Mouse (Mus musculus) lung, embryonic 16.5 days (tissue): ENCODE data around the gene Uncx. TPM values are rescaled to one million over a fixed set of nuclear protein-coding genes. Genes with fewer than 3 reads are reported as not detected.
A peak's percentile ranks its signal among the peaks of the same experiment; 100 is the strongest.

Experiments
- ATAC-seq: fragments of 200-750 bp; cut with Nextera tagmentation; 2 replicates; pipeline ENCODE4 v1.8.0; 2017; ENCODE audit warnings: low read depth, mild to moderate bottlenecking, moderate library complexity
- H3K27ac ChIP-seq: fragments of 300-500 bp; sonication (generic); 2 replicates; pipeline ENCODE4 v1.5.1; 2014; ENCODE audit warnings: mild to moderate bottlenecking, control low read depth, low read length
- H3K27me3 ChIP-seq: fragments of 300-500 bp; sonication (generic); 2 replicates; pipeline ENCODE4 v1.6.1; 2014; ENCODE audit warnings: low read depth, low read length, mixed read lengths; ENCODE audit not compliant: control insufficient read depth, insufficient read depth
- H3K36me3 ChIP-seq: fragments of 300-500 bp; sonication (generic); 2 replicates; pipeline ENCODE4 v1.6.1; 2014; ENCODE audit warnings: low read length; ENCODE audit not compliant: control insufficient read depth, insufficient read depth
- H3K4me1 ChIP-seq: fragments of 300-500 bp; sonication (generic); replicated peaks from 2 replicates; pipeline ENCODE4 v1.6.1; 2014; ENCODE audit warnings: low read length, mixed read lengths; ENCODE audit not compliant: control insufficient read depth, insufficient read depth
- H3K4me2 ChIP-seq: fragments of 300-500 bp; sonication (generic); 2 replicates; pipeline ENCODE4 v1.6.1; 2014; ENCODE audit warnings: low read depth, low read length, control low read depth
- H3K4me3 ChIP-seq: fragments of 300-500 bp; sonication (generic); 2 replicates; pipeline ENCODE4 v1.5.1; 2014; ENCODE audit warnings: mild to moderate bottlenecking, low read length, control low read depth
- H3K9ac ChIP-seq: fragments of 300-500 bp; sonication (generic); 2 replicates; pipeline ENCODE4 v1.6.1; 2014; ENCODE audit warnings: low read length, control low read depth
- H3K9me3 ChIP-seq: fragments of 300-500 bp; sonication (generic); 2 replicates; pipeline ENCODE4 v1.6.1; 2016; ENCODE audit warnings: low read length; ENCODE audit not compliant: control insufficient read depth
- WGBS: fragments of 180-500 bp; shearing (Covaris S2); extraction: QIAGEN DNeasy Blood & Tissue Kit; methylation state at CpG from one replicate; pipeline ENCODE4 v1.1.7; 2014; 5-methylcytosine and 5-hydroxymethylcytosine counted together
- polyA plus RNA-seq: library from polyadenylated mRNA; unstranded; fragments of >200 nt; fragmentation: Nextera tagmentation; extraction: Ambion mirVana; gene quantifications from 2 replicates; pipeline ENCODE4 v1.2.1, GENCODE M21; 2015

The Uncx gene
- polyA plus RNA-seq, 1 experiment from 2014 or later, result not detected

DNA sequence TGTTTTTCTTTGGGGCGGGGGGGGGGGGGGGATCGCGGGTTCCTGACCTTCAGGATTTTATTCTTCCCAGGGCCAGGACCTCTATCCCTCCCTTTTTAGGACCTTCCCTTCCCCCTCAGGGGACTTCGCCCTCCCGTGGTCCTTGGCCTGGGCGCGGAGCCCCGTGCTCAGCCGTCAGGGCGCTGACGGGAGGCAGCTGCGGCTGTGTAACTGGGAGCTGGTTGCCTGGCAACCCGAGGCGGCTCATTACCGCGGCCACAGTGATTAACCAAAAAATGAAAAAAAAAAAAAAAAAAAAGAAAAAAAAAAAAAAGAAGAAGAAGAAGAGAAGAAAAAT is 15.1 kb downstream of the Uncx start:
- H3K4me3 ChIP-seq, result no peak overlapping the region
- no peak overlapping the region for H3K27ac ChIP-seq
- WGBS, result under 1% methylated on average over 16 of the region's 16 CpGs
- no peaks in the 10 kb centered on the region for H3K9me3 ChIP-seq
- ATAC-seq, result peak; percentile 83
- peaks cover 14% of the 10 kb centered on the region for H3K4me1 ChIP-seq
- no peaks in the 10 kb centered on the region for H3K36me3 ChIP-seq
- H3K9ac ChIP-seq, result no peak overlapping the region
- peaks cover 83% of the 10 kb centered on the region for H3K27me3 ChIP-seq
- H3K4me2 ChIP-seq, result peak overlapping the region; percentile 33

DNA sequence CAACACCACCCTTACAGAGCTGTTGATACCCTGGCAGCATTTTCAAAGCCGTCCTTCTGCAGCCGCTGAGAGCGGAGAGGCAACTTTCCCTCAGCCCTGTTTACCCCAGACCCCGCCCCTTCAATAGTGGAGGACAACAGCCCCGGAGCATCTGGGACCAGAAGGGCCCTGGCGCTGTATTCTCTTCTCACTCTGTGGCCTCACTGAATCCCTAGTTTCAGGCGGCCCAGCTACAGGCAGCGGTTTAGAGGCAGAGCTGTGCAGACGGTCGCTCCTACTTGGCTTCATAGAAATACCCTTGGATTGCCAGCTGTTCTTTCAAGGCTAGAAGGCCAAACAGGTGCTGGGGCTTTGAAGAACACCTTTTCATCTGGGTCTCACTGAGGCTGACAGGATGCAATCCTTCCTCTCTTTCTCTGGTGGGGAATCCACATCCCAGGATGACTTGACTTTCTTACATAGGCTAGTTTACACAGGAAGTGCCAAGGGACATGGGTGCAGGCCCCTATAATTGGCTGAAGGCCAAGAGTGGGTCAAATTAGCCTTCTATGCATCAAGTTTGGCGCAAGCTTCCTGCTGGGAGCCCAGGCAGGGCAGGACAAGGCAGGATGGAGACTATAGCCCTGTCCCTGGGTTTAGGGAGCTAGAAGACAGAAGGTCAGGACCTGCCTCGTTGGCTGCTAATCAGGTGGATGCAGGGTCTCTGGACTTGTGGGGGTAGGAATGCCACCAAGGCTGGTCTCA is 15.8 kb downstream of the Uncx start:
- H3K4me1 ChIP-seq, result peaks cover 14% of the 10 kb centered on the region
- no peak overlapping the region for H3K4me3 ChIP-seq
- ATAC-seq, result peak; percentile 11; the same call in 1 of the 2 replicates
- no peak overlapping the region for H3K9ac ChIP-seq
- no peak overlapping the region for H3K27ac ChIP-seq
- H3K27me3 ChIP-seq, result peaks cover 79% of the 10 kb centered on the region
- H3K4me2 ChIP-seq, result no peak overlapping the region
- 4% methylated on average over 12 of the region's 12 CpGs for WGBS
- no peaks in the 10 kb centered on the region for H3K9me3 ChIP-seq
- H3K36me3 ChIP-seq, result no peaks in the 10 kb centered on the region

DNA sequence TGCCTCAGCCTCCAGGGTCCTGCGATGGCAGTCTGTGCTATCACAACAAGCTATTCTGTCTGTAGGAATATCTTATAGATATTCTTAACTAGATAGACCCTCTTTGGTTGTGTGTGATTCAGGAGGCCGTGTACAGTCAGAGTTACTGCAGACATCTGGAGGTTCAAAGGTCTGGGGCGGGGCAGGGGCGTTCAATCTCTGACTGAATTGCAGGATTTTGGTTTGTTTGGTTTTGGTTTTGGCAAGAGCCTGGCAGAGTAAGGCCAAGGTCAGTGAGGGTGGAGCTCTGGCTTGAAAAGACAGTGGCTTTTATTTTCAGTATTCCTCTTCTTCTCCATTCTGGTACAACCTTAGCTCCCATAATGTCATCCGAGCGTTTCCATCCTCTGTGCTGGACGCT is 16.5 kb downstream of the Uncx start:
- no peaks in the 10 kb centered on the region for H3K36me3 ChIP-seq
- no peak overlapping the region for H3K4me3 ChIP-seq
- no peak overlapping the region for H3K27ac ChIP-seq
- no peak overlapping the region for H3K4me2 ChIP-seq
- peaks cover 14% of the 10 kb centered on the region for H3K4me1 ChIP-seq
- 31% methylated on average over 7 of the region's 7 CpGs for WGBS
- no peaks in the 10 kb centered on the region for H3K9me3 ChIP-seq
- peaks cover 81% of the 10 kb centered on the region for H3K27me3 ChIP-seq
- no peak for ATAC-seq
- no peak overlapping the region for H3K9ac ChIP-seq

- Histone ChIP-seq H3K9me3 (no peaks in the 10 kb centered on the region), H3K4me3 (no peak overlapping the region), H3K36me3 (no peaks in the 10 kb centered on the region), H3K27me3 (peaks cover 71% of the 10 kb centered on the region), H3K27ac (no peak overlapping the region), H3K9ac (no peak overlapping the region), H3K4me2 (no peak overlapping the region), H3K4me1 (peaks cover 14% of the 10 kb centered on the region)
- WGBS, result 63% methylated on average over 4 of the region's 4 CpGs
- ATAC-seq, result no peak
These were observed 18.2 kb downstream of the Uncx start for GRCm38 (mm10) chr5:139561363-139562001.

GRCm38 (mm10) chr5:139564663-139565062 is 21.4 kb downstream of the Uncx start:
- Histone ChIP-seq H3K27ac (no peak overlapping the region), H3K9ac (no peak overlapping the region), H3K4me3 (no peak overlapping the region), H3K27me3 (peaks cover 44% of the 10 kb centered on the region), H3K4me2 (no peak overlapping the region), H3K4me1 (no peaks in the 10 kb centered on the region), H3K9me3 (no peaks in the 10 kb centered on the region), H3K36me3 (no peaks in the 10 kb centered on the region)
- ATAC-seq, result no peak
- 36% methylated on average over 2 of the region's 2 CpGs for WGBS

DNA sequence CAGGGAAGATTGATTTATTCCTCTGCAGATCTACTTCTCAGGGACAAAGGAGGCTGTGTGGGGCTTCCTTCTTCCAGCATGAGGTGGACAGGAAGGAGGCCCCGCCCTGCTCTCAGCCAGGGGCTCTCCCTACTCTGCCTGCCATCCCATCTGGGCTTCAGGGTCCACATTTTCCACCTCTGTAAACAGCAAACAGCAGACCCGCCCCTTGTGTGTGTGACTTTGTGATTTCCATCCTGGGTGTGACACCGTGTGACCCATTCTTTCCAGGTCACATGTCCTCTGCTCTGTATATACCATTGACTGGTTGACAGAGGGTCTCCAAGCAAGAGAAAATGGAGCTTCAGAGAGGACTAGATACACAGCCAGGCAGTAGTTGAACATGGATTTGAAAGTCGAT is 22.2 kb downstream of the Uncx start:
- ATAC-seq, result no peak
- peaks cover 36% of the 10 kb centered on the region for H3K27me3 ChIP-seq
- no peaks in the 10 kb centered on the region for H3K36me3 ChIP-seq
- H3K4me3 ChIP-seq, result no peak overlapping the region
- H3K4me2 ChIP-seq, result no peak overlapping the region
- H3K4me1 ChIP-seq, result no peaks in the 10 kb centered on the region
- no peaks in the 10 kb centered on the region for H3K9me3 ChIP-seq
- WGBS, result 47% methylated on average over 4 of the region's 4 CpGs
- H3K27ac ChIP-seq, result no peak overlapping the region
- no peak overlapping the region for H3K9ac ChIP-seq

GRCm38 (mm10) chr5:139566640-139567399 is 23.5 kb downstream of the Uncx start:
- Histone ChIP-seq H3K36me3 (no peaks in the 10 kb centered on the region), H3K9me3 (no peaks in the 10 kb centered on the region), H3K4me1 (no peaks in the 10 kb centered on the region), H3K4me3 (no peak overlapping the region), H3K4me2 (no peak overlapping the region), H3K9ac (no peak overlapping the region), H3K27me3 (peaks cover 27% of the 10 kb centered on the region), H3K27ac (no peak overlapping the region)
- WGBS, result 51% methylated on average over 6 of the region's 6 CpGs
- peak; percentile 84; the same call in 1 of the 2 replicates for ATAC-seq

DNA sequence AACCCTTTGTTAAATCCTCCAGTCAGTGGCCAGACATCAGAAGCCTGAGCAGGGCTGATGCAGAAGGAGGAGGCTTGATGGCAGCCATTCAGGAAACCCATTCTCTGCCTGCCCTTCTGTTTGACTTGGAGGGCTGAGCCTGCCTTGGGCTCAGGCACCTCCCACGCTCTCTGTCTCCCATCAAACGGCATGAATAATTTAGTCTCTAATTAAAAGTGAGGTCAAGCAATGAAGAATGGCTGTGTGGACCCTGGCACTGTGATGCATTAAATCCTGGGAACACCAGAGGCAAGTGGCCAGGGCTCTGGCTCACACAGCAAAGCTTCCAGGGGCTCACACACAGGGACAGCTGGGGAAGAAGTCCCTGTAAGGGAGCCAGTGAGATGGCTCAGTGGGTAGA is 24.8 kb downstream of the Uncx start:
- Histone ChIP-seq H3K4me1 (peaks cover 3% of the 10 kb centered on the region; the same call in 1 of the 2 replicates), H3K4me3 (no peak overlapping the region), H3K9ac (no peak overlapping the region), H3K9me3 (no peaks in the 10 kb centered on the region), H3K4me2 (no peak overlapping the region), H3K27ac (no peak overlapping the region), H3K27me3 (peaks cover 21% of the 10 kb centered on the region), H3K36me3 (no peaks in the 10 kb centered on the region)
- 38% methylated on average over 2 of the region's 2 CpGs for WGBS
- ATAC-seq, result no peak

DNA sequence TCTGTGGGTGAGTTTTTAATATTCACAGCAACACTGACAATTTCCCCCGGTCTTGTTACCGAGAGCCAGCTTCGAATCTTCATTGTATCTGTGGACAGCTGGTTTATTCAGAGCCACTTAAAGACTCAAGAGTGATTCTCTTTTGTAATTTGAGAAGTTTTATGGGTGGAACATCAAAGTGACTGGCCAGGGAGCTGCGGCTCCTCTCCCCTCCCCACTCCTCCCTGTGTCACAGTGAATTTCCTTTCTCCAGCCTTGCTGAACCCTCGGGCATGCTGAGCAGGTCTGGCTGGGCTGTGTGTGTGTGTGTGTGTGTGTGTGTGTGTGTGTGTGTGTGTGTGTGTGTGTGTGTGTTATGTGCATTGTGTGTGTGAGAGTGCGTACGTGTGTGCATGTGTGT is 29.2 kb downstream of the Uncx start:
- Histone ChIP-seq H3K9me3 (no peaks in the 10 kb centered on the region), H3K27ac (no peak overlapping the region), H3K36me3 (no peaks in the 10 kb centered on the region), H3K4me2 (no peak overlapping the region), H3K27me3 (peaks cover 2% of the 10 kb centered on the region; the same call in 1 of the 2 replicates), H3K4me3 (no peak overlapping the region), H3K9ac (no peak overlapping the region), H3K4me1 (peaks cover 3% of the 10 kb centered on the region; the same call in 1 of the 2 replicates)
- 11% methylated on average over 7 of the region's 7 CpGs for WGBS
- ATAC-seq, result peak; percentile 70
